Mouse (Mus musculus): ENCODE measurements at regions not wholly inside any gene's neighbourhood (a gene's known extent, or its start where the extent isn't known, plus 50 kb on each side); places are given as distances from the start of the nearest gene placed in this dataset.

- no peak for ATAC-seq (ENCODE audit: low TSS enrichment)
Measured at GRCm38 (mm10) chr11:57904216-57904615, 71.6 kb upstream of the Hand1 start.

GRCm38 (mm10) chr11:57899335-57899734, 66.7 kb upstream of the Hand1 start:
- ATAC-seq (ENCODE audit: low TSS enrichment) = no peak

GRCm38 (mm10) chr11:57895497-57895896, 62.9 kb upstream of the Hand1 start:
- ATAC-seq (ENCODE audit: low TSS enrichment) = no peak

- no peak for ATAC-seq (ENCODE audit: low TSS enrichment)
Measured at GRCm38 (mm10) chr11:57882736-57883635, 50.4 kb upstream of the Hand1 start.

All from frontal cortex, adult (tissue).